Mouse (Mus musculus) kidney, embryonic 16.5 days (tissue): ENCODE measurements around the gene Snx30. TPM values are rescaled to one million over a fixed set of nuclear protein-coding genes. Genes with fewer than 3 reads are reported as not detected.
A peak's percentile ranks its signal among the peaks of the same experiment; 100 is the strongest.

Source experiments
- ATAC-seq: fragments of 200-750 bp; cut with Nextera tagmentation; 2 replicates; pipeline ENCODE4 v1.8.0; 2017; ENCODE audit warnings: moderate TSS enrichment; ENCODE audit not compliant: low FRiP score, low TSS enrichment
- H3K27ac ChIP-seq: fragments of 300-500 bp; sonication (generic); 2 replicates; pipeline ENCODE4 v1.5.1; 2014; ENCODE audit warnings: low read length
- H3K27me3 ChIP-seq: fragments of 300-500 bp; sonication (generic); 2 replicates; pipeline ENCODE4 v1.6.1; 2014; ENCODE audit warnings: low read length, control low read depth, mixed read lengths; ENCODE audit not compliant: insufficient read depth
- H3K36me3 ChIP-seq: fragments of 300-500 bp; sonication (generic); 2 replicates; pipeline ENCODE4 v1.6.1; 2014; ENCODE audit warnings: low read length, control low read depth, mixed read lengths; ENCODE audit not compliant: insufficient read depth
- H3K4me1 ChIP-seq: fragments of 300-500 bp; sonication (generic); 2 replicates; pipeline ENCODE4 v1.6.1; 2014; ENCODE audit warnings: low read length, control low read depth, mixed read lengths; ENCODE audit not compliant: insufficient read depth
- H3K4me2 ChIP-seq: fragments of 300-500 bp; sonication (generic); replicated peaks from 2 replicates; pipeline ENCODE4 v1.6.1; 2014; ENCODE audit warnings: low read depth, low read length
- H3K4me3 ChIP-seq: fragments of 300-500 bp; sonication (generic); 2 replicates; pipeline ENCODE4 v1.5.1; 2014; ENCODE audit warnings: mild to moderate bottlenecking, low read length
- H3K9ac ChIP-seq: fragments of 300-500 bp; sonication (generic); replicated peaks from 2 replicates; pipeline ENCODE4 v1.6.1; 2014; ENCODE audit warnings: low read length
- H3K9me3 ChIP-seq: fragments of 300-500 bp; sonication (generic); 2 replicates; pipeline ENCODE4 v1.6.1; 2016; ENCODE audit warnings: low read length, control low read depth
- WGBS: fragments of 180-500 bp; shearing (Covaris S2); extraction: QIAGEN DNeasy Blood & Tissue Kit; methylation state at CpG from one replicate; pipeline ENCODE4 v1.1.7; 2014; 5-methylcytosine and 5-hydroxymethylcytosine counted together
- polyA plus RNA-seq: library from polyadenylated mRNA; unstranded; fragments of >200 nt; fragmentation: Nextera tagmentation; extraction: Ambion mirVana; gene quantifications from 2 replicates; pipeline ENCODE4 v1.2.1, GENCODE M21; 2015

Snx30 gene
- polyA plus RNA-seq, 1 experiment from 2014 or later, result 6.6 TPM

DNA sequence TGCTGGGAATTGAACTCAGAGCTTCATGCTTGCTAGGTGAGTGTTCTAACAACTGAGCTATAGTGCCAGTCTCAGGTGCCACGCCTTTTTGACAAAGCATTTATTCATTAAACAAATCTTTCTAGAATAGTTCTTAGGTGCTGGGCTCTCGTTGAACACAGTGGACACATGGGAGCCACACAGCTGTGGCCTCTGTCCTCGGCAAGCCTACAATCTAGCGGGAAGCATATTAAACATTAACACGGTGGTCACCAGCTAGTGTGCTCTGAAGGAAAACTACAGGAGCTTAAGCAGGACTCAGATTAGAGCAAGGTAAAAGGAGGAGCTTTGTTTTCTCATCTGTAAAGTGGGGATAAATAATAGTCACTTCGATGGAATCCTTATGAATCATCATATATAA, 101.5 kb downstream of the Snx30 start:
- Histone ChIP-seq H3K4me1 (0 out of 2 replicates have a peak, but pooled peaks cover 3% of the 10 kb centered on the region), H3K9ac (no peak overlapping the region), H3K9me3 (no peaks in the 10 kb centered on the region), H3K4me2 (no peak overlapping the region), H3K4me3 (no peak overlapping the region), H3K27me3 (no peaks in the 10 kb centered on the region), H3K27ac (no peak overlapping the region), H3K36me3 (no peaks in the 10 kb centered on the region)
- 0 out of 2 replicates have a peak, but pooled peaks have one; percentile 58 for ATAC-seq
- WGBS, result 75% methylated on average over 6 of the region's 6 CpGs

- Histone ChIP-seq H3K4me3 (no peak overlapping the region), H3K36me3 (no peaks in the 10 kb centered on the region), H3K27me3 (no peaks in the 10 kb centered on the region), H3K9me3 (no peaks in the 10 kb centered on the region), H3K4me1 (0 out of 2 replicates have a peak, but pooled peaks cover 3% of the 10 kb centered on the region), H3K9ac (no peak overlapping the region), H3K4me2 (no peak overlapping the region), H3K27ac (no peak overlapping the region)
- ATAC-seq, result peak; percentile 36; the same call in 1 of the 2 replicates
- 50% methylated on average over 10 of the region's 10 CpGs for WGBS
Measured at GRCm38 (mm10) chr4:59907657-59908230, 102.1 kb downstream of the Snx30 start.

DNA sequence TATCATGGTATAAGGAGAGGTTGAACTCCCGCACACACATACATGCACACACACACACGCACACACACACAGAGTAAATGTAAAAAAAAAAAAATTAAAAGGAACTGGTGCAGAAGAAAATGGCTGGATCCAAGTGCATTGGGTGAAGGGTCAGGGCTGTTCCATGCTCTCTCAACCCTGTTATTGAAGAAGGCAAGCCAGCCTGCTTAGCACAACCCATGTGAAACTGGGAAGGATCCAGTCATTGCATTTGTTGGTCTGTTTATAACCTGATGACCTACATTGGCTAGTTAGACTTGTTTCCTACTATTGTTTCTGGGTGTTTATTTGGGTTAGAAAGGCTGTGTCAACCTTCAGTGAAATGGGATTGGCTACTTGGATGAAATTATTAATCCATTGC, 103.1 kb downstream of the Snx30 start:
- ATAC-seq, result no peak
- no peak overlapping the region for H3K4me3 ChIP-seq
- peaks cover 5% of the 10 kb centered on the region; the same call in 1 of the 2 replicates for H3K27me3 ChIP-seq
- no peaks in the 10 kb centered on the region for H3K36me3 ChIP-seq
- H3K4me1 ChIP-seq, result 0 out of 2 replicates have a peak, but pooled peaks cover 3% of the 10 kb centered on the region
- H3K4me2 ChIP-seq, result no peak overlapping the region
- H3K9ac ChIP-seq, result no peak overlapping the region
- 91% methylated on average over 2 of the region's 2 CpGs for WGBS
- H3K27ac ChIP-seq, result no peak overlapping the region
- H3K9me3 ChIP-seq, result no peaks in the 10 kb centered on the region

GRCm38 (mm10) chr4:59914608-59915403, 109.2 kb downstream of the Snx30 start, which contains the start of gene Slc46a2:
TSS of gene Slc46a2 (minus strand) at chr4:59915056.
- peak; percentile 72 for ATAC-seq
- Histone ChIP-seq H3K9ac (no peak within 1 kb of the TSS), H3K27ac (no peak within 1 kb of the TSS), H3K4me1 (no peaks in the 10 kb centered on the region), H3K9me3 (no peaks in the 10 kb centered on the region), H3K27me3 (peaks cover 10% of the 10 kb centered on the region; the same call in 1 of the 2 replicates), H3K4me3 (0 out of 2 replicates have a peak within 1 kb of the TSS, but pooled peaks have one; percentile 4), H3K4me2 (peak within 1 kb of the TSS; percentile 40), H3K36me3 (no peaks in the 10 kb centered on the region)
- WGBS, result 12% methylated on average over 22 of the region's 22 CpGs

DNA sequence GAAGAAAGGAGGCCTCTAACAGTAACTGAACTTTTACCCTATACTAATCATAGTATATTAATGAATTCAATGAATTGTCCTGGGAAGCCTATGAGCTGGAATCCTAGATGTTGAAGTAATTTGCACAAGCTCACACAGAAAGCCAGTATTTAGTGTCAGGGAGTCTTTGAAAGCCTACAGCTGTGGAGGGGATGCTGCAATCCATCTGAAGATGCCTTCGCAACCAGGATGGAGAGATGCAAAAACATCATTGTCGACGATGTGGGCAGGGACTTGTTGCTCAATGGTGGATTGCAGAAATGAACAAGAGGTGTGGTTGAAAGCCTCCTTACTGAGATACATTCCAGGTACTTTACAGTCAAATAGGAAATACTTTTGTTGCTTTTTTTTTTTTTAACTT, 112.3 kb downstream of the Snx30 start:
- Histone ChIP-seq H3K36me3 (no peaks in the 10 kb centered on the region), H3K27me3 (peaks cover 10% of the 10 kb centered on the region; the same call in 1 of the 2 replicates), H3K4me3 (no peak overlapping the region), H3K4me1 (no peaks in the 10 kb centered on the region), H3K4me2 (no peak overlapping the region), H3K9ac (no peak overlapping the region), H3K27ac (no peak overlapping the region), H3K9me3 (no peaks in the 10 kb centered on the region)
- ATAC-seq, result no peak
- WGBS, result 90% methylated on average over 3 of the region's 3 CpGs

DNA sequence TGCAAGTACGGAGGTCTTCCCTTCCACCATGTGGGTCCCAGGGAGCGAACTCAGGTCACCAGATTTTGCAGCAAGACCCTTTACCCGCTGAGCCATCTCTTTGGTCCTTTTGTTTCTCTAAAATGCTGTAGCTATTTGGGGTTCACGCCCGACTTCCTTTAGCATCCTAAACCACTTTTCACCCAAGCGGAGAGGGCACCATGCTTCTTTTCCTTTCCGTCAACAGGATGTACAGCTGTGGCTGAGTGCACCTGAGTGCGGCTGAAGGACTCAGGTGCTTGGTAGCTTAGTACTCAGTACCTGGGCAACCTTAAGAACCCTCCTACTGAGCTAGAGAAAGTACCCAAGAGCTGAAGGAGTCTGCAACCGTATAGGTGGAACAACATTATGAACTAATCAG, 119.4 kb downstream of the Snx30 start:
- no peak for ATAC-seq
- Histone ChIP-seq H3K9ac (no peak overlapping the region), H3K27me3 (no peaks in the 10 kb centered on the region), H3K4me2 (no peak overlapping the region), H3K27ac (no peak overlapping the region), H3K4me1 (no peaks in the 10 kb centered on the region), H3K4me3 (no peak overlapping the region), H3K9me3 (no peaks in the 10 kb centered on the region), H3K36me3 (no peaks in the 10 kb centered on the region)
- WGBS, result 85% methylated on average over 9 of the region's 9 CpGs

DNA sequence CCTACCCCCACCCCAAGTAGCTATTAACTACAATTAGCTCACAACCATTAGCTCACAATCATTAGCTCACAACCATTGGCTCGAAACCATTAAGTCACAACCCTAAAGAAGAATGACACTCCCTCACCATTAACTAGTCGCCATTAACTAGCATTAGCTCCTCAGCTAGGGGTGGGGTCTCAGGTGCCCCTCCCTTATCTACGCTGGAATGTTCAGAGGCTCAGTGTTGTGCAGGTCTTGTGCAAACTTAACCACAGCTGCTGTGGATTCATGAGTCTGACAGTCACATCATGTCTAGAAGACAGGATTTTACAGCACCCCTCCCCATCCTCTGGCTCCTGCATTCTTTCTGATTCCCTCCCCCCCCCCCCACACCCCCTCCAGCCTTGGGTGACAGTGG, 122.0 kb downstream of the Snx30 start:
- Histone ChIP-seq H3K9me3 (no peaks in the 10 kb centered on the region), H3K9ac (no peak overlapping the region), H3K36me3 (no peaks in the 10 kb centered on the region), H3K4me1 (no peaks in the 10 kb centered on the region), H3K4me3 (no peak overlapping the region), H3K27ac (no peak overlapping the region), H3K27me3 (no peaks in the 10 kb centered on the region), H3K4me2 (no peak overlapping the region)
- no peak for ATAC-seq
- 77% methylated on average over 3 of the region's 3 CpGs for WGBS

DNA sequence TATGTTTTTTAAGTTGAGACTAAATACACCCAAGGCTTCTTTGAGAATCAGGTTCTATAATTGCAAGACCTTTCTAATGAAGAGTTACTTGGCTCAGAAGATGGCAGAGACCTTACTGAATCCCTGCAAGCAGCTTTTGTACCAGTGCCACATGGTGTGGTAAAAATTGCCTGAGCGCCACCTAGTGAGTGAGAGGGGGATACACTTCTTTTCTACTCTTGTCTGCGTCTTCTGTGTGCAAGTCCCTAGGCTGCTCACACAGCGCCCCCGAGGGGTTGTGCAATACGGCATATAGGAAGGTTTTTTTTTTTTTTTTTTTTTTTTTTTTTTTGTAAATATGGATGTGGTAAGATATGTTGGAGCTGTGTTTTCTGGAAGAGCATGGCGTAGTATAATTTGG, 122.7 kb downstream of the Snx30 start:
- no peaks in the 10 kb centered on the region for H3K36me3 ChIP-seq
- H3K4me1 ChIP-seq, result no peaks in the 10 kb centered on the region
- no peaks in the 10 kb centered on the region for H3K9me3 ChIP-seq
- WGBS, result 24% methylated on average over 6 of the region's 6 CpGs
- no peak overlapping the region for H3K27ac ChIP-seq
- H3K9ac ChIP-seq, result no peak overlapping the region
- no peak overlapping the region for H3K4me2 ChIP-seq
- ATAC-seq, result peak; percentile 62; the same call in 1 of the 2 replicates
- H3K4me3 ChIP-seq, result no peak overlapping the region
- no peaks in the 10 kb centered on the region for H3K27me3 ChIP-seq

GRCm38 (mm10) chr4:59932505-59933281, 127.1 kb downstream of the Snx30 start:
- Histone ChIP-seq H3K4me1 (no peaks in the 10 kb centered on the region), H3K9ac (no peak overlapping the region), H3K4me3 (no peak overlapping the region), H3K4me2 (no peak overlapping the region), H3K36me3 (no peaks in the 10 kb centered on the region), H3K27ac (no peak overlapping the region), H3K9me3 (no peaks in the 10 kb centered on the region), H3K27me3 (no peaks in the 10 kb centered on the region)
- 55% methylated on average over 6 of the region's 6 CpGs for WGBS
- peak; percentile 88 for ATAC-seq
